Mouse (Mus musculus): ENCODE measurements at regions not wholly inside any gene's neighbourhood (a gene's known extent, or its start where the extent isn't known, plus 50 kb on each side); places are given as distances from the start of the nearest gene placed in this dataset.

DNA sequence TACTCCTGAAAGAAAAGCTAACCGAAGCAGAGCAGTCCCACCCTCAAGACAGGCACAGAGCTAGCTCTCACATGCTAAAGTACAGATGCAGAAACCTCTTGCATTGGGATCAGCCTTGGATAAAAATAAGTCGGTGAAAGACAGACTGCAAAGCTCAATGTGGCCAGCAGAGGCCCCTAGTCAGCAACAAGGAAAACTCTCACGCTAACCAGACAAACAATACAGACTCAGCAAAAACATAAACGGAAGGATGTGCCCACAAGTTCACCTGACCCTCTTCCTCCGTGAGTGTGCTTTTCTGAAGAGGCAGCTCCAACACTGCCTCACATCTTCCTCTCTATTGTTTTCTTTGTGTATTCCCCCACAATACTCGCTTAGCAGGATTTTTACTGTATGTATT is 77.8 kb downstream of the Rpia start:
- peak; percentile 77 for DNase-seq (ENCODE audit: low spot score)

DNA sequence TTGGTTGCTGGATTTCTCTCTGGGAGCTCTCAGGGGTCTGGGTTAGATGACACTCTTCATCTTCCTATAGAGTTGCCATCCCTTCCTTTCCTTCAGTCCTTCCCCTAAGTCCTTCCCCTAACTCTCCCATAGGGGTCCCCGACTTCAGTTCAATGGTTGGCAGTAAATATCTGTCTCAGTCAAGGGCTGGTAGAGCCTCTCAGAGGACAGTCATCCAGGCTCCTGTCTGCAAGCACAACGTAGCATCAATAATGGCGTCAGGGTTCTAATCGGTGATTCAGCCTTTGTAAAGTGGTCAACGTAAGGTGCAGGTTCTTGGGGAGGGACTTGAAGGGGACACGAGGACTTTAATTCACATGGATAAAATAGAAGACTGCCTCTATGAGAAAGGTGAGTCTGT is 78.4 kb downstream of the Rpia start:
- no peak for DNase-seq (ENCODE audit: low spot score)

DNA sequence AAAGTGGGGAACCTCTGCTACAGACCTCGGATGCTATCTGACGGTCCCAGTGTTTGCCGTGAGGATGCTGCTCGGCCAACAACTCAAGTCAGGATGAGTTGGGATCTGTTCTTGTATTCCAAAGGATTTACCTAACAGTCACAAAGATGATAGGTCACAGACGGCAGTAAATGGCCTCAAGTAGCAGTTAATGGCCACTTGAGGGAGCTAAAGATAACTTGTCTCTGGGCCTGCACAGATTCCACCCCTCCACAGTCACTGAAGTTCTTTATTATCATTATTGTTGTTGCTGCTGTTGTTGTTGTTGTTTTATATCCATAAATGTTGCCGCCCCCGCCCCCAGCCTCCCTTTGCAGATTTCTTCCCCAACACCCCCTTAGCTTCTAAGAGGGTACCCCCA is 78.9 kb downstream of the Rpia start:
- DNase-seq (ENCODE audit: low spot score): no peak

DNA sequence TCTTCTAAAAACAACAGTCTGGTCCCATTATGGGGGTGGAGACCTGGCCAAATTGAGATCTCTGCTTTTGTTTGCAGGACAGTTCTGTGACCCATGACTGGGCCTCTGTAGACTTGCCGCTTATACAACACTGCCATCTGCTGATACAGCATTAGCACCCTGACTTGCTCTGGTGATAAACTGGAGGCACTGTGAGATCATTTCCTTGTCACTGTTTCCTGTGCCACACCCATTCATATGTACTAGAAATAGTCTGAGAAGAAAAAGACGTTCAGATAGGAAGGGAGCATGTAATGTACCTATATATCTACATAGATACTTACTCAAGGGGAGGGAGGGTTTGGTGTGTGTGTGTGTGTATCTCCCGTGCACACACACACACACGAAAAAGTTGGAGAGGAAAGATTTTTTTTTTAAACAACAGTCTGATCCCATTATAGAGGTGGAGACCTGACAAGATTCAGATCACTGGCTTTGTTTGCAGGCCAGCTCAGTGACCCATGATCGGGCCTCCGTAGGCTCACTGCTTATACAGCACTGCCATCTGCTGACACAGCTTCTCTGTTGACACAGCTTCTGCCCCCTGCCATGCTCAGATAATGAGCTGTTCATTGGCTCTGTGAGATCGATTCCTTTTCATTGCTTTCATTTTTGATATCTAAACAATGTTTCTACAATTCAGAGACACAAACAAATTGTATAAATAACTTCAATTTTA is 82.5 kb downstream of the Rpia start:
- peak; percentile 31 for DNase-seq (ENCODE audit: low spot score)

DNA sequence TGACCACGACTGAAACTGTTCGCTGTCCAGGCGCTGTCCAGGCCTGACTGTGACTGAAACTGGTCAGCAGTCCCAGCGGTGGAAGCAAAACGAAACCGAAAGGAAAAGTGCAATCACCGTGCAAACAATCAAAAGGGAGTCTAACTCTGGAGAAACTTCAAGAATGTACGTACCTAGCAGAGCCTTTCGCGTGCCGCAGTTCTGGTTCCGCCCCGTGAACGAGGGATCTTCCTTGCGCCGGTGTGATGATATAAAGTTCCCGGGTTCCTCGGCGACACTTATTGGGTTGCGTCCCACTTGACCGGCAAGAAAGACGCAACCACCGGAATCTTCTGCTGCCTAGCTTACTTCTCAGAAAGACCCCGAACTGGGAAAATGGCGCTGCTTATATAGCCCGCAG is 96.4 kb downstream of the Rpia start:
- DNase-seq (ENCODE audit: low spot score): no peak
